Mouse (Mus musculus) testis, adult 2 months (tissue): ENCODE data around the gene Atp7a. TPM values are rescaled to one million over a fixed set of nuclear protein-coding genes. Genes with fewer than 3 reads are reported as not detected.
"Not testable (repeated sequence)": the region's sequence is repeated elsewhere in the genome, so short reads cannot be mapped to it uniquely, and the experiment has no call there.

ENCODE experiments used
- H3K27ac ChIP-seq: fragments of 200-500 bp; 2 replicates; pipeline ENCODE4 v1.5.1; 2012; ENCODE audit warnings: low read depth, low read length; ENCODE audit not compliant: control insufficient read depth, insufficient read depth
- H3K27me3 ChIP-seq: fragments of 200-500 bp; 2 replicates; pipeline ENCODE4 v1.6.1; 2012; ENCODE audit warnings: mild to moderate bottlenecking, low read length, moderate library complexity; ENCODE audit not compliant: control insufficient read depth, insufficient read depth
- H3K36me3 ChIP-seq: fragments of 200-500 bp; 2 replicates; pipeline ENCODE4 v1.6.1; 2012; ENCODE audit warnings: mild to moderate bottlenecking, low read length; ENCODE audit not compliant: control insufficient read depth, insufficient read depth
- H3K4me1 ChIP-seq: fragments of 200-500 bp; 2 replicates; pipeline ENCODE4 v1.6.1; 2012; ENCODE audit warnings: low read length; ENCODE audit not compliant: control insufficient read depth, insufficient read depth
- H3K4me3 ChIP-seq: fragments of 200-500 bp; 2 replicates; pipeline ENCODE4 v1.5.1; 2012; ENCODE audit warnings: low read depth, mild to moderate bottlenecking, low read length, moderate library complexity, mixed read lengths; ENCODE audit not compliant: control insufficient read depth
- CTCF ChIP-seq: fragments of 200-500 bp; IDR thresholded peaks from 2 replicates; pipeline ENCODE4 v1.5.1; 2012; ENCODE audit warnings: low read depth, mild to moderate bottlenecking, inconsistent platforms, low read length, moderate library complexity; ENCODE audit not compliant: control insufficient read depth, insufficient read depth, insufficient replicate concordance
- POLR2A ChIP-seq: fragments of 200-500 bp; IDR thresholded peaks from 2 replicates; pipeline ENCODE4 v1.6.1; 2012; ENCODE audit warnings: low read depth, mild to moderate bottlenecking, inconsistent platforms, low read length, moderate library complexity; ENCODE audit not compliant: control insufficient read depth
- polyA plus RNA-seq: library from polyadenylated mRNA; depleted of rRNA; stranded (reverse); fragments of >200 nt; gene quantifications from 2 replicates; pipeline ENCODE4 v1.2.3, GENCODE M21; 2012; rRNA removed

The Atp7a gene
- polyA plus RNA-seq, result 1.4 and 2.7 TPM in 2 replicates

GRCm38 (mm10) chrX:106026418-106027342 is at the start of gene Atp7a:
Gene Atp7a (plus strand): TSS chrX:106027276.
- Histone ChIP-seq H3K4me3 (peak within 1 kb of the TSS; percentile 77), H3K27ac (peak within 1 kb of the TSS; percentile 74), H3K36me3 (no peaks in the 10 kb centered on the region), H3K27me3 (no peaks in the 10 kb centered on the region), H3K4me1 (no peaks in the 10 kb centered on the region)
- peak; percentile 69 for TF ChIP-seq POLR2A
- peak; percentile 58; the same call in 1 of the 2 replicates for TF ChIP-seq CTCF

- Histone ChIP-seq H3K36me3 (no peaks in the 10 kb centered on the region), H3K27ac (no peak overlapping the region), H3K27me3 (no peaks in the 10 kb centered on the region), H3K4me1 (no peaks in the 10 kb centered on the region), H3K4me3 (no peak overlapping the region)
- no peak for TF ChIP-seq POLR2A
- TF ChIP-seq CTCF, result no peak
These were observed 25.5 kb upstream of the Atp7a start for GRCm38 (mm10) chrX:106001605-106002004.

- Histone ChIP-seq H3K36me3 (no peaks in the 10 kb centered on the region), H3K4me1 (no peaks in the 10 kb centered on the region), H3K27me3 (no peaks in the 10 kb centered on the region), H3K27ac (no peak overlapping the region), H3K4me3 (peak overlapping the region; percentile 85)
- TF ChIP-seq POLR2A, result no peak
- no peak for TF ChIP-seq CTCF
These were observed 16.3 kb upstream of the Atp7a start for GRCm38 (mm10) chrX:106010762-106011161.

- Histone ChIP-seq H3K4me3 (peak within 1 kb of the TSS; percentile 85), H3K4me1 (no peaks in the 10 kb centered on the region), H3K27ac (peak within 1 kb of the TSS; percentile 47), H3K36me3 (no peaks in the 10 kb centered on the region), H3K27me3 (no peaks in the 10 kb centered on the region)
- TF ChIP-seq POLR2A (peak; percentile 58; the same call in 1 of the 2 replicates), CTCF (no peak)
These were observed 15.5 kb upstream of the Atp7a start, which contains the start of gene Magt1 for GRCm38 (mm10) chrX:106011465-106012159. Gene Magt1 (minus strand): TSS chrX:106011906.

GRCm38 (mm10) chrX:106012559-106012958 is 14.5 kb upstream of the Atp7a start:
- TF ChIP-seq POLR2A (no peak), CTCF (no peak)
- Histone ChIP-seq H3K4me1 (no peaks in the 10 kb centered on the region), H3K27ac (no peak overlapping the region), H3K36me3 (no peaks in the 10 kb centered on the region), H3K27me3 (no peaks in the 10 kb centered on the region), H3K4me3 (no peak overlapping the region)

GRCm38 (mm10) chrX:106013217-106013616 is 13.9 kb upstream of the Atp7a start:
- Histone ChIP-seq H3K4me3 (no peak overlapping the region), H3K36me3 (no peaks in the 10 kb centered on the region), H3K27ac (no peak overlapping the region), H3K4me1 (no peaks in the 10 kb centered on the region), H3K27me3 (no peaks in the 10 kb centered on the region)
- no peak for TF ChIP-seq CTCF
- no peak for TF ChIP-seq POLR2A

- not testable (repeated sequence) for H3K4me3 ChIP-seq, H3K36me3 ChIP-seq, H3K27me3 ChIP-seq, H3K4me1 ChIP-seq, H3K27ac ChIP-seq
These were observed 12.2 kb upstream of the Atp7a start for GRCm38 (mm10) chrX:106014741-106015377.
